ENCODE assay signal across 10 mouse cellular contexts in the genomic region with DNA sequence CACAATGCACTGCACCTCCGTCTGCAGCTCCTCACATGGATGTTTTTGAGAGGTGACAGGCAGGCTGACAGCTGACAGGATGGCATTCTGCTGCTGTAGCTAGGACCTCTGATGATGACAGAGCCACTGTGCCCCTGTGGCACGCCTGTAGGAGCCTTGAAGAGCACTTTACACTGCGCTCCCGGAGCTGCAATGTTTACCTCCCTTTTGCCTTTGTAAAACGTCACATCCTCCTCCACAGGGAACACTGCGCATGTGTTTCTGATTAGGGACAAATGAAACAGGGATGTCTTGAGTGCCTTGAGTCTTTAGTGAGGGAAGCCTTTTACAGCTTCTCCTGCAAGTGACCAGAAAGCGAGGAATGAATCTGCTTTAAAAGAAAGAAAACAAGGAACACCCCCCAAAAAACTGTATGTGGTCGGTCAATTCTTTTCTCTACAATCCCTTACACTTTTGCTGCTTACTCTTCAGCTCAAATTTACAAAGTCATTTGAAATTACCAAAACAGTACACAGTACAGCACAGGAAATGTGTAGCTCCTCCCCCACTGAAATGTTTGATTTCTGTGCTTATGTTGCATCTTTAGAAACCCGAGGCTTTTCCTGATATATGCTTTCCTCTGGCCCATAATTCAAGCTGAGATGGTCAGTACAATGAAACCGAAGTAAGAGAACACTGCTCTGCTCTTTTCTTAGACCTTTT.
DNase-seq lines count a peak whose midpoint lies in the region; ATAC-seq and TF ChIP-seq lines count a peak whose summit lies in the region.
"Had no signal": no experiment of that assay in that cellular context is flagged by ENCODE, and none has a peak within 500 bp of the region (broad histone marks: within the 10 kb centered on the region; RNA-seq: fewer than 3 reads in every experiment).

No protein-coding gene starts in this region.

- peaks cover 14% of the 10 kb centered on the region; the same call in 1 of the 2 replicates for H3K4me1 ChIP-seq in liver, adult 2 months (ENCODE audit: control insufficient read depth, insufficient read depth, low read length)
- H3K4me1 ChIP-seq in embryonic facial prominence, embryonic 15.5 days = peaks cover 16% of the 10 kb centered on the region
- peaks cover 7% of the 10 kb centered on the region; the same call in 1 of the 2 replicates for H3K4me1 ChIP-seq in lung, embryonic 16.5 days (replicated peaks; ENCODE audit: control insufficient read depth, insufficient read depth, low read length)

- H3K4me3 ChIP-seq in liver, adult 2 months (ENCODE audit: insufficient read depth, low read depth, low read length) = no peak overlapping the region; the same call in 1 of the 2 replicates
- peak overlapping the region; percentile 20 for H3K4me3 ChIP-seq in embryonic facial prominence, embryonic 15.5 days (replicated peaks)
- no peak overlapping the region for H3K4me3 ChIP-seq in lung, embryonic 16.5 days (ENCODE audit: low read length)
- H3K4me3 ChIP-seq: myocyte had no signal

- peak overlapping the region; percentile 18 for H3K9ac ChIP-seq in liver, adult 2 months (ENCODE audit: low read depth, low read length)
- no peak overlapping the region for H3K9ac ChIP-seq in embryonic facial prominence, embryonic 15.5 days
- no peak overlapping the region for H3K9ac ChIP-seq in lung, embryonic 16.5 days (ENCODE audit: low read length)

- WGBS in liver, adult 2 months = 66% methylated on average over 10 of the region's 10 CpGs
- 31% methylated on average over 10 of the region's 10 CpGs for WGBS in embryonic facial prominence, embryonic 15.5 days
- 37% methylated on average over 10 of the region's 10 CpGs for WGBS in lung, embryonic 16.5 days

- peak; percentile 43; the same call in 1 of the 2 replicates for ATAC-seq in embryonic facial prominence, embryonic 15.5 days (ENCODE audit: insufficient number of reproducible peaks, low FRiP score, low TSS enrichment, low read depth)
- ATAC-seq in lung, embryonic 16.5 days (ENCODE audit: low read depth) = peak; percentile 70
- ATAC-seq: Patski had no signal

- no peak for DNase-seq in liver, adult 2 months (ENCODE audit: extremely low read depth, low read depth, low spot score)
- no peak for DNase-seq in liver
- DNase-seq in yolk sac, embryonic 10.5 days (ENCODE audit: low spot score) = peak; percentile 13
- DNase-seq in c-Kit-positive CD71-positive TER-119-positive erythroid progenitor cells, embryonic 14.5 days (ENCODE audit: low spot score) = no peak
- DNase-seq in spleen, adult 12 weeks (ENCODE audit: low spot score) = no peak
- DNase-seq: cerebellum, adult 18-20 months had no signal

- H3K27ac ChIP-seq in liver, adult 2 months (replicated peaks; ENCODE audit: insufficient read depth, low read depth, low read length) = no peak overlapping the region
- H3K27ac ChIP-seq in embryonic facial prominence, embryonic 15.5 days (replicated peaks) = peak overlapping the region; percentile 69
- H3K27ac ChIP-seq in lung, embryonic 16.5 days (ENCODE audit: low read length) = no peak overlapping the region

- H3K36me3 ChIP-seq in liver, adult 2 months (ENCODE audit: control insufficient read depth, insufficient read depth, low read length) = no peaks in the 10 kb centered on the region
- no peaks in the 10 kb centered on the region for H3K36me3 ChIP-seq in embryonic facial prominence, embryonic 15.5 days
- H3K36me3 ChIP-seq in lung, embryonic 16.5 days (ENCODE audit: control insufficient read depth, insufficient read depth, low read length) = no peaks in the 10 kb centered on the region

- H3K4me2 ChIP-seq in embryonic facial prominence, embryonic 15.5 days (replicated peaks) = peak overlapping the region; percentile 37
- H3K4me2 ChIP-seq in lung, embryonic 16.5 days (ENCODE audit: low read depth, low read length) = no peak overlapping the region

- no peaks in the 10 kb centered on the region for H3K9me3 ChIP-seq in embryonic facial prominence, embryonic 15.5 days (replicated peaks)
- no peaks in the 10 kb centered on the region for H3K9me3 ChIP-seq in lung, embryonic 16.5 days (ENCODE audit: control insufficient read depth, low read length)

- H3K27me3 ChIP-seq in liver, adult 2 months (ENCODE audit: control insufficient read depth, insufficient read depth, low read length) = no peaks in the 10 kb centered on the region
- H3K27me3 ChIP-seq in embryonic facial prominence, embryonic 15.5 days = no peaks in the 10 kb centered on the region
- H3K27me3 ChIP-seq in lung, embryonic 16.5 days (ENCODE audit: control insufficient read depth, insufficient read depth, low read depth, low read length) = no peaks in the 10 kb centered on the region
- H3K27me3 ChIP-seq: Patski had no signal

- H3K79me2 ChIP-seq in liver, adult 2 months (ENCODE audit: control insufficient read depth, insufficient read depth, low read length) = peaks cover 8% of the 10 kb centered on the region; the same call in 1 of the 2 replicates

- TF ChIP-seq CTCF in liver, adult 2 months (IDR thresholded peaks at IDR 0.05; ENCODE audit: low read depth, low read length) = no peak

- no peak for TF ChIP-seq POLR2A in liver, adult 2 months (IDR thresholded peaks at IDR 0.05; ENCODE audit: extremely low read depth, insufficient read depth, low read length)
